Mouse (Mus musculus): ENCODE measurements around the gene Cbll1. TPM values are rescaled to one million over a fixed set of nuclear protein-coding genes. Genes with fewer than 3 reads are reported as not detected.

Cbll1 gene
- polyA plus RNA-seq (2015; fragmentation: Nextera tagmentation; extraction: Ambion mirVana) = 9.6 TPM in 2 replicates

- Histone ChIP-seq H3K27ac (ENCODE audit: low read depth, low read length) (peak within 1 kb of the TSS; percentile 84), H3K36me3 (ENCODE audit: control insufficient read depth, insufficient read depth) (peaks cover under 1% of the 10 kb centered on the region), H3K4me2 (replicated peaks; ENCODE audit: low read depth) (peak within 1 kb of the TSS; percentile 87), H3K4me3 (ENCODE audit: low read depth, low read length) (peak within 1 kb of the TSS; percentile 99), H3K9ac (ENCODE audit: low read depth, low read length) (peak within 1 kb of the TSS; percentile 86), H3K9me3 (ENCODE audit: control insufficient read depth) (no peaks in the 10 kb centered on the region), H3K27me3 (replicated peaks; ENCODE audit: control insufficient read depth, insufficient read depth, low read length) (no peaks in the 10 kb centered on the region), H3K4me1 (replicated peaks; ENCODE audit: control insufficient read depth, insufficient read depth, low read length) (no peaks in the 10 kb centered on the region)
- peak; percentile 96 for ATAC-seq
- WGBS = 1% methylated on average over 68 of the region's 68 CpGs
- peak; percentile 1; the same call in 1 of the 2 replicates for TF ChIP-seq CTCF (IDR thresholded peaks at IDR 0.05; ENCODE audit: low read depth)
Observed at GRCm38 (mm10) chr12:31499314-31500131, at the start of gene Cbll1. Gene Cbll1 (minus strand): TSS chr12:31499616.

GRCm38 (mm10) chr12:31546061-31546460 is 46.6 kb upstream of the Cbll1 start:
- WGBS = 67% methylated on average over 1 of the region's 1 CpGs
- H3K27me3 ChIP-seq (replicated peaks; ENCODE audit: control insufficient read depth, insufficient read depth, low read length) = no peaks in the 10 kb centered on the region
- no peak for ATAC-seq

DNA sequence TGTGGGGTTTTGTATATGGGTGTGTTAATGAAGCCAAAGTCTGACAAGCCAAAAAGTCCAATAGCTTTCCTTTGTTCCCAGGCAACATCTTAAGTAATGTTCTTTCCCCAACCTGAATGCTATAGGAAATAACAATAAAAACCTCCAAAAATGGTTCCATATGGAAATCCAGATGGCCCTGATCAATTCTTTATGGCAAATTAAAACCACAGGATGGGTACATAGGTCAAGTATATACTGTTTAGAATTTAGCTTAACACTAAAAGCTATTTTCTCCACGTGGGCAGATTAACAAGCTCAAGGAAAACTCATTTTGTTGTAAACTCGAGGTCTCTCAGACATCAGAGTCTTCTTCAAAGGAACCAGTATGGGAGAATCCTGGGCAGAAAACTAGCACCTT is 45.8 kb upstream of the Cbll1 start:
- Histone ChIP-seq H3K9me3 (ENCODE audit: control insufficient read depth) (no peaks in the 10 kb centered on the region), H3K4me2 (replicated peaks; ENCODE audit: low read depth) (no peak overlapping the region), H3K27me3 (replicated peaks; ENCODE audit: control insufficient read depth, insufficient read depth, low read length) (no peaks in the 10 kb centered on the region), H3K4me3 (ENCODE audit: low read depth, low read length) (no peak overlapping the region), H3K4me1 (replicated peaks; ENCODE audit: control insufficient read depth, insufficient read depth, low read length) (no peaks in the 10 kb centered on the region), H3K9ac (ENCODE audit: low read depth, low read length) (no peak overlapping the region), H3K27ac (ENCODE audit: low read depth, low read length) (no peak overlapping the region), H3K36me3 (ENCODE audit: control insufficient read depth, insufficient read depth) (no peaks in the 10 kb centered on the region)
- TF ChIP-seq CTCF (IDR thresholded peaks at IDR 0.05; ENCODE audit: low read depth) = no peak
- ATAC-seq = no peak
- 46% methylated on average over 2 of the region's 2 CpGs for WGBS

More at GRCm38 (mm10) chr12:31546061-31546460, 46.6 kb upstream of the Cbll1 start:
- H3K36me3 ChIP-seq (ENCODE audit: control insufficient read depth, insufficient read depth) = no peaks in the 10 kb centered on the region
- H3K9ac ChIP-seq (ENCODE audit: low read depth, low read length) = no peak overlapping the region
- H3K4me1 ChIP-seq (replicated peaks; ENCODE audit: control insufficient read depth, insufficient read depth, low read length) = no peaks in the 10 kb centered on the region
- no peaks in the 10 kb centered on the region for H3K9me3 ChIP-seq (ENCODE audit: control insufficient read depth)
- no peak overlapping the region for H3K27ac ChIP-seq (ENCODE audit: low read depth, low read length)
- H3K4me3 ChIP-seq (ENCODE audit: low read depth, low read length) = no peak overlapping the region
- no peak for TF ChIP-seq CTCF (IDR thresholded peaks at IDR 0.05; ENCODE audit: low read depth)
- no peak overlapping the region for H3K4me2 ChIP-seq (replicated peaks; ENCODE audit: low read depth)

DNA sequence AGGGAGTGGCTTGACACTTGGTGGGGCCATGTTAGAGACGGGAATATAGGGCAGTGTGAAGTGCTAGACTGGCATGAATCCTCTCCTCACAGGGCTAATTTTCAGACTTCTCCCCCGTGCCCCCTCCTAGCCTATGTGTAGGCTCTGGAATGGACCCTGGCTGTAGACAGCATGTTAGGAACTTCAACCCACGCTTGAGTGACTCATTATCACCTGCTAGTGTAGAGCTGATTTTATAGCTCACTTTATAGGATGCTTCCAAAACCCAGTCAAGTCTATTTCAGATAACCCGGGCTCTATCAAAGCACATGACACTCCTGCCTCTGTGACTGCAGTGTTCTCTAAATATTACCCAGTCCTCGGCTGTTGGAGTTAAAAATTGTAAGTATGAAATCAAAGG is 42.1 kb upstream of the Cbll1 start:
- Histone ChIP-seq H3K27me3 (replicated peaks; ENCODE audit: control insufficient read depth, insufficient read depth, low read length) (no peaks in the 10 kb centered on the region), H3K4me2 (replicated peaks; ENCODE audit: low read depth) (no peak overlapping the region), H3K4me1 (replicated peaks; ENCODE audit: control insufficient read depth, insufficient read depth, low read length) (no peaks in the 10 kb centered on the region), H3K4me3 (ENCODE audit: low read depth, low read length) (no peak overlapping the region), H3K27ac (ENCODE audit: low read depth, low read length) (no peak overlapping the region), H3K9ac (ENCODE audit: low read depth, low read length) (no peak overlapping the region), H3K9me3 (ENCODE audit: control insufficient read depth) (no peaks in the 10 kb centered on the region), H3K36me3 (ENCODE audit: control insufficient read depth, insufficient read depth) (no peaks in the 10 kb centered on the region)
- no peak for TF ChIP-seq CTCF (IDR thresholded peaks at IDR 0.05; ENCODE audit: low read depth)
- 64% methylated on average over 5 of the region's 5 CpGs for WGBS
- no peak for ATAC-seq

DNA sequence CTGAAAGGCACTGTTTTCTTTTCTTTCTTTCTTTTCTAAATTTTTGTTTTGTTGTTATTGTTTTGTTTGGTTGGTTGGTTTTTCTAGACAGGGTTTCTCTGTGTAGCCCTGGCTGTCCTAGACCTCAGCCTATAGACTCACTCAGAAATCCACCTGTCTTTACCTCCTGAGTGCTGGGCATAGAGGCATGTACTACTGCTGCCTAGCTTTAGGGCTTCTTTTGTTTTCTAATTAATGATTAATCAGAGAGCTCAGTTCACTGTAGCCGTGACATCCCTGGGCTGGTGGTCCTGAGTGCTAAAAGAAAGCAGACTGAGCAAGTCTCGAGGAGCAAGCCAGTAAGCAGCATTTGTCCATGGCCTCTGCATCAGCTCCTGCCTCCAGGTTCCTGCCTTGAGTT is 40.4 kb upstream of the Cbll1 start:
- Histone ChIP-seq H3K4me1 (replicated peaks; ENCODE audit: control insufficient read depth, insufficient read depth, low read length) (no peaks in the 10 kb centered on the region), H3K9me3 (ENCODE audit: control insufficient read depth) (no peaks in the 10 kb centered on the region), H3K4me2 (replicated peaks; ENCODE audit: low read depth) (no peak overlapping the region), H3K9ac (ENCODE audit: low read depth, low read length) (no peak overlapping the region), H3K27me3 (replicated peaks; ENCODE audit: control insufficient read depth, insufficient read depth, low read length) (no peaks in the 10 kb centered on the region), H3K36me3 (ENCODE audit: control insufficient read depth, insufficient read depth) (no peaks in the 10 kb centered on the region), H3K4me3 (ENCODE audit: low read depth, low read length) (no peak overlapping the region), H3K27ac (ENCODE audit: low read depth, low read length) (no peak overlapping the region)
- 49% methylated on average over 2 of the region's 2 CpGs for WGBS
- no peak for TF ChIP-seq CTCF (IDR thresholded peaks at IDR 0.05; ENCODE audit: low read depth)
- no peak for ATAC-seq

GRCm38 (mm10) chr12:31537515-31538230 is 38.3 kb upstream of the Cbll1 start:
- no peak for TF ChIP-seq CTCF (IDR thresholded peaks at IDR 0.05; ENCODE audit: low read depth)
- no peak overlapping the region for H3K4me3 ChIP-seq (ENCODE audit: low read depth, low read length)
- no peaks in the 10 kb centered on the region for H3K36me3 ChIP-seq (ENCODE audit: control insufficient read depth, insufficient read depth)
- no peak for ATAC-seq
- H3K4me1 ChIP-seq (replicated peaks; ENCODE audit: control insufficient read depth, insufficient read depth, low read length) = no peaks in the 10 kb centered on the region
- no peak overlapping the region for H3K4me2 ChIP-seq (replicated peaks; ENCODE audit: low read depth)
- no peaks in the 10 kb centered on the region for H3K9me3 ChIP-seq (ENCODE audit: control insufficient read depth)
- no peak overlapping the region for H3K9ac ChIP-seq (ENCODE audit: low read depth, low read length)
- H3K27ac ChIP-seq (ENCODE audit: low read depth, low read length) = no peak overlapping the region
- WGBS = 63% methylated on average over 7 of the region's 7 CpGs
- no peaks in the 10 kb centered on the region for H3K27me3 ChIP-seq (replicated peaks; ENCODE audit: control insufficient read depth, insufficient read depth, low read length)
